Mouse (Mus musculus): Measurements from ENCODE around the gene Smim24.

The Smim24 gene

GRCm38 (mm10) chr10:81392781-81393185 lies at the start of gene Smim24:
Gene Smim24 (plus strand): TSS chr10:81393051.
- no peak for DNase-seq (ENCODE audit: low spot score)

- peak; percentile 90 for DNase-seq (ENCODE audit: low spot score)
Measured at GRCm38 (mm10) chr10:81344421-81345161, 48.3 kb upstream of the Smim24 start.

- DNase-seq (ENCODE audit: low spot score) = no peak
Measured at GRCm38 (mm10) chr10:81345162-81345534, 47.7 kb upstream of the Smim24 start.

- peak; percentile 91 for DNase-seq (ENCODE audit: low spot score)
Measured at GRCm38 (mm10) chr10:81346453-81347067, 46.3 kb upstream of the Smim24 start.

- DNase-seq (ENCODE audit: low spot score) = peak; percentile 74
Measured at GRCm38 (mm10) chr10:81349146-81349545, 43.7 kb upstream of the Smim24 start.

- DNase-seq (ENCODE audit: low spot score) = no peak
Measured at GRCm38 (mm10) chr10:81349961-81350350, 42.9 kb upstream of the Smim24 start.

- peak; percentile 99 for DNase-seq (ENCODE audit: low spot score)
Measured at GRCm38 (mm10) chr10:81350351-81351063, 42.3 kb upstream of the Smim24 start, which contains the start of gene Hmg20b. Gene Hmg20b (minus strand): TSS chr10:81350480.

- no peak for DNase-seq (ENCODE audit: low spot score)
Measured at GRCm38 (mm10) chr10:81351678-81352291, 41.1 kb upstream of the Smim24 start.

GRCm38 (mm10) chr10:81354738-81355477 lies 37.9 kb upstream of the Smim24 start:
- no peak for DNase-seq (ENCODE audit: low spot score)

GRCm38 (mm10) chr10:81355533-81355932 lies 37.3 kb upstream of the Smim24 start:
- no peak for DNase-seq (ENCODE audit: low spot score)

GRCm38 (mm10) chr10:81356352-81356990 lies 36.4 kb upstream of the Smim24 start:
- DNase-seq (ENCODE audit: low spot score) = no peak

GRCm38 (mm10) chr10:81356991-81357844 lies 35.6 kb upstream of the Smim24 start, which contains the start of gene Mfsd12:
Gene Mfsd12 (plus strand): TSS chr10:81357491.
- DNase-seq (ENCODE audit: low spot score) = peak; percentile 96

- DNase-seq (ENCODE audit: low spot score) = no peak
Measured at GRCm38 (mm10) chr10:81358209-81358608, 34.6 kb upstream of the Smim24 start.

GRCm38 (mm10) chr10:81358841-81359240 lies 34.0 kb upstream of the Smim24 start:
- DNase-seq (ENCODE audit: low spot score) = no peak

GRCm38 (mm10) chr10:81360721-81361120 lies 32.1 kb upstream of the Smim24 start:
- no peak for DNase-seq (ENCODE audit: low spot score)

GRCm38 (mm10) chr10:81362336-81362949 lies 30.4 kb upstream of the Smim24 start:
- no peak for DNase-seq (ENCODE audit: low spot score)

- peak; percentile 58 for DNase-seq (ENCODE audit: low spot score)
Measured at GRCm38 (mm10) chr10:81363436-81364346, 29.2 kb upstream of the Smim24 start.

GRCm38 (mm10) chr10:81364666-81365065 lies 28.2 kb upstream of the Smim24 start:
- DNase-seq (ENCODE audit: low spot score) = peak; percentile 63

- no peak for DNase-seq (ENCODE audit: low spot score)
Measured at GRCm38 (mm10) chr10:81365073-81365472, 27.8 kb upstream of the Smim24 start.

All from testis, postnatal 10 days (tissue).